Mouse (Mus musculus) heart, embryonic 11.5 days (tissue): ENCODE measurements around the gene Nmd3. TPM values are rescaled to one million over a fixed set of nuclear protein-coding genes. Genes with fewer than 3 reads are reported as not detected.

Experiments
- ATAC-seq: fragments of 200-750 bp; cut with Nextera tagmentation; replicated peaks from 2 replicates; pipeline ENCODE4 v1.8.0; 2017; ENCODE audit warnings: moderate library complexity; ENCODE audit not compliant: insufficient number of reproducible peaks, low FRiP score, low TSS enrichment
- H3K27ac ChIP-seq: fragments of 300-500 bp; sonication (generic); 2 replicates; pipeline ENCODE4 v1.5.1; 2014; ENCODE audit warnings: mild to moderate bottlenecking, low read depth, low read length
- H3K27me3 ChIP-seq: fragments of 300-500 bp; sonication (generic); 2 replicates; pipeline ENCODE4 v1.6.1; 2014; ENCODE audit warnings: mild to moderate bottlenecking, low read length, mixed read lengths; ENCODE audit not compliant: control insufficient read depth, insufficient read depth
- H3K36me3 ChIP-seq: fragments of 300-500 bp; sonication (generic); 2 replicates; pipeline ENCODE4 v1.6.1; 2014; ENCODE audit warnings: mild to moderate bottlenecking, low read length, moderate library complexity, mixed read lengths; ENCODE audit not compliant: control insufficient read depth, insufficient read depth
- H3K4me1 ChIP-seq: fragments of 300-500 bp; sonication (generic); 2 replicates; pipeline ENCODE4 v1.6.1; 2014; ENCODE audit warnings: low read length; ENCODE audit not compliant: control insufficient read depth, insufficient read depth
- H3K4me2 ChIP-seq: fragments of 300-500 bp; sonication (generic); 2 replicates; pipeline ENCODE4 v1.6.1; 2014; ENCODE audit warnings: mild to moderate bottlenecking, moderate library complexity
- H3K4me3 ChIP-seq: fragments of 300-500 bp; sonication (generic); 2 replicates; pipeline ENCODE4 v1.5.1; 2014; ENCODE audit warnings: low read depth, low read length
- H3K9ac ChIP-seq: fragments of 300-500 bp; sonication (generic); 2 replicates; pipeline ENCODE4 v1.6.1; 2014; ENCODE audit warnings: mild to moderate bottlenecking, low read depth, low read length, moderate library complexity
- H3K9me3 ChIP-seq: fragments of 300-500 bp; sonication (generic); replicated peaks from 2 replicates; pipeline ENCODE4 v1.6.1; 2016; ENCODE audit warnings: low read length; ENCODE audit not compliant: control insufficient read depth
- WGBS: fragments of 180-500 bp; shearing (Covaris S2); extraction: QIAGEN DNeasy Blood & Tissue Kit; methylation state at CpG from one replicate; pipeline ENCODE4 v1.1.7; 2014; ENCODE audit not compliant: insufficient replicate concordance; 5-methylcytosine and 5-hydroxymethylcytosine counted together
- polyA plus RNA-seq: library from polyadenylated mRNA; unstranded; fragments of >200 nt; fragmentation: Nextera tagmentation; extraction: Ambion mirVana; gene quantifications from 2 replicates; pipeline ENCODE4 v1.2.1, GENCODE M21; 2014

Gene Nmd3
- polyA plus RNA-seq, 1 experiment from 2014 or later: 104 TPM

GRCm38 (mm10) chr3:69709043-69709929 is 12.5 kb upstream of the Nmd3 start:
- H3K27ac ChIP-seq: no peak overlapping the region
- H3K27me3 ChIP-seq: no peaks in the 10 kb centered on the region
- WGBS: 71% methylated on average over 12 of the region's 12 CpGs
- H3K4me3 ChIP-seq: no peak overlapping the region
- H3K4me1 ChIP-seq: no peaks in the 10 kb centered on the region
- no peaks in the 10 kb centered on the region for H3K9me3 ChIP-seq
- H3K36me3 ChIP-seq: no peaks in the 10 kb centered on the region
- ATAC-seq: no peak
- no peak overlapping the region for H3K9ac ChIP-seq
- H3K4me2 ChIP-seq: no peak overlapping the region

GRCm38 (mm10) chr3:69711907-69712600 is 9.7 kb upstream of the Nmd3 start:
- Histone ChIP-seq H3K27ac (no peak overlapping the region), H3K9ac (no peak overlapping the region), H3K4me3 (no peak overlapping the region), H3K4me1 (no peaks in the 10 kb centered on the region), H3K27me3 (no peaks in the 10 kb centered on the region), H3K4me2 (no peak overlapping the region), H3K36me3 (no peaks in the 10 kb centered on the region), H3K9me3 (no peaks in the 10 kb centered on the region)
- 49% methylated on average over 8 of the region's 8 CpGs for WGBS
- ATAC-seq: no peak

- Histone ChIP-seq H3K27me3 (no peaks in the 10 kb centered on the region), H3K36me3 (no peaks in the 10 kb centered on the region), H3K9me3 (no peaks in the 10 kb centered on the region), H3K4me1 (no peaks in the 10 kb centered on the region), H3K4me3 (no peak overlapping the region), H3K9ac (no peak overlapping the region), H3K4me2 (no peak overlapping the region), H3K27ac (no peak overlapping the region)
- WGBS: 82% methylated on average over 6 of the region's 6 CpGs
- no peak for ATAC-seq
Measured at GRCm38 (mm10) chr3:69717476-69717875, 4.3 kb upstream of the Nmd3 start.

- H3K9me3 ChIP-seq: no peaks in the 10 kb centered on the region
- peak overlapping the region; percentile 91 for H3K27ac ChIP-seq
- WGBS: under 1% methylated on average over 40 of the region's 58 CpGs
- peaks cover 8% of the 10 kb centered on the region; the same call in 1 of the 2 replicates for H3K4me1 ChIP-seq
- peak overlapping the region; percentile 82 for H3K4me2 ChIP-seq
- peak overlapping the region; percentile 97 for H3K9ac ChIP-seq
- peak overlapping the region; percentile 66 for H3K4me3 ChIP-seq
- ATAC-seq: peak; percentile 79
- H3K27me3 ChIP-seq: no peaks in the 10 kb centered on the region
- no peaks in the 10 kb centered on the region; the same call in 1 of the 2 replicates for H3K36me3 ChIP-seq
Measured at GRCm38 (mm10) chr3:69722187-69722867, 542 bp downstream of the Nmd3 start.

GRCm38 (mm10) chr3:69723161-69723560 is 1.4 kb downstream of the Nmd3 start:
- WGBS: 37% methylated on average over 7 of the region's 7 CpGs
- no peak overlapping the region; the same call in 1 of the 2 replicates for H3K27ac ChIP-seq
- peak overlapping the region; percentile 82 for H3K4me2 ChIP-seq

GRCm38 (mm10) chr3:69730930-69731329 is 9.1 kb downstream of the Nmd3 start:
- Histone ChIP-seq H3K4me2 (no peak overlapping the region), H3K4me1 (no peaks in the 10 kb centered on the region), H3K27ac (no peak overlapping the region), H3K9ac (no peak overlapping the region), H3K9me3 (no peaks in the 10 kb centered on the region), H3K4me3 (no peak overlapping the region), H3K36me3 (peaks cover 18% of the 10 kb centered on the region), H3K27me3 (no peaks in the 10 kb centered on the region)
- no peak for ATAC-seq

More at GRCm38 (mm10) chr3:69723161-69723560, 1.4 kb downstream of the Nmd3 start:
- Histone ChIP-seq H3K9me3 (no peaks in the 10 kb centered on the region), H3K4me1 (peaks cover 8% of the 10 kb centered on the region; the same call in 1 of the 2 replicates), H3K27me3 (no peaks in the 10 kb centered on the region), H3K4me3 (peak overlapping the region; percentile 66), H3K36me3 (no peaks in the 10 kb centered on the region; the same call in 1 of the 2 replicates), H3K9ac (peak overlapping the region; percentile 60; the same call in 1 of the 2 replicates)
- ATAC-seq: no peak

- no peak overlapping the region for H3K4me3 ChIP-seq
- H3K27me3 ChIP-seq: no peaks in the 10 kb centered on the region
- WGBS: 81% methylated on average over 2 of the region's 2 CpGs
- no peak overlapping the region for H3K27ac ChIP-seq
- H3K9ac ChIP-seq: no peak overlapping the region
- no peak for ATAC-seq
- H3K9me3 ChIP-seq: no peaks in the 10 kb centered on the region
- no peaks in the 10 kb centered on the region for H3K4me1 ChIP-seq
- no peak overlapping the region for H3K4me2 ChIP-seq
- peaks cover 14% of the 10 kb centered on the region for H3K36me3 ChIP-seq
Measured at GRCm38 (mm10) chr3:69733939-69734338, 12.2 kb downstream of the Nmd3 start.

GRCm38 (mm10) chr3:69755192-69755591 is 33.4 kb downstream of the Nmd3 start:
- no peak overlapping the region for H3K4me3 ChIP-seq
- no peak overlapping the region for H3K27ac ChIP-seq
- WGBS: 69% methylated on average over 3 of the region's 3 CpGs
- H3K4me2 ChIP-seq: no peak overlapping the region
- H3K9ac ChIP-seq: no peak overlapping the region
- H3K36me3 ChIP-seq: peaks cover 4% of the 10 kb centered on the region; the same call in 1 of the 2 replicates
- H3K9me3 ChIP-seq: no peaks in the 10 kb centered on the region
- H3K27me3 ChIP-seq: no peaks in the 10 kb centered on the region
- no peaks in the 10 kb centered on the region for H3K4me1 ChIP-seq
- no peak for ATAC-seq
